Mouse (Mus musculus) MEL (cell line): Measurements from ENCODE around the gene Krt18. TPM values are rescaled to one million over a fixed set of nuclear protein-coding genes. Genes with fewer than 3 reads are reported as not detected.

Experiments used
- DNase-seq: peaks from one replicate; pipeline ENCODE4 v3.0.0; 2011; ENCODE audit warnings: low read depth, low spot score
- H3K27ac ChIP-seq: 2 replicates; pipeline ENCODE4 v1.5.1; 2012; ENCODE audit warnings: low read depth, mild to moderate bottlenecking, control low read depth, low read length, moderate library complexity; ENCODE audit not compliant: control insufficient read depth
- H3K27me3 ChIP-seq, 2 experiments: fragments of 150-350 bp in 1 of 2; sonication (generic) in 1 of 2; 2 replicates each; pipeline ENCODE4 v1.6.1; 2012; ENCODE audit warnings: low read length in 2 of 2, mild to moderate bottlenecking in 2 of 2, improper control_type of control experiment in 1 of 2, moderate library complexity in 1 of 2; ENCODE audit not compliant: insufficient read depth in 2 of 2, control insufficient read depth in 1 of 2
- H3K36me3 ChIP-seq, 2 experiments: 2 replicates each; pipeline ENCODE4 v1.6.1; 2012 to 2014; ENCODE audit warnings: low read length in 2 of 2, improper control_type of control experiment in 1 of 2, inconsistent platforms in 1 of 2, mild to moderate bottlenecking in 1 of 2; ENCODE audit not compliant: insufficient read depth in 2 of 2, control insufficient read depth in 1 of 2
- H3K4me1 ChIP-seq, 2 experiments: fragments of 150-350 bp in 1 of 2; sonication (generic) in 1 of 2; 2 replicates each; pipeline ENCODE4 v1.6.1; 2012; ENCODE audit warnings: low read length in 2 of 2, improper control_type of control experiment in 1 of 2, mild to moderate bottlenecking in 1 of 2; ENCODE audit not compliant: insufficient read depth in 2 of 2, control insufficient read depth in 1 of 2
- H3K4me3 ChIP-seq, 2 experiments: fragments of 150-350 bp in 1 of 2; sonication (generic) in 1 of 2; 2 replicates each; pipeline ENCODE4 v1.5.1; 2012; ENCODE audit warnings: low read depth in 2 of 2, low read length in 2 of 2, mild to moderate bottlenecking in 2 of 2, moderate library complexity in 2 of 2, control low read depth in 1 of 2, improper control_type of control experiment in 1 of 2; ENCODE audit not compliant: control insufficient read depth in 1 of 2, insufficient read depth in 1 of 2
- H3K79me2 ChIP-seq: 2 replicates; pipeline ENCODE4 v1.6.1; 2012; ENCODE audit warnings: mild to moderate bottlenecking, low read length, moderate library complexity; ENCODE audit not compliant: control insufficient read depth, poor library complexity, insufficient read depth
- H3K9ac ChIP-seq: 2 replicates; pipeline ENCODE4 v1.6.1; 2012; ENCODE audit warnings: low read depth, mild to moderate bottlenecking, control low read depth, low read length, moderate library complexity; ENCODE audit not compliant: control insufficient read depth, poor library complexity, severe bottlenecking
- H3K9me3 ChIP-seq: fragments of 150-350 bp; sonication (generic); replicated peaks from 2 replicates; pipeline ENCODE4 v1.6.1; 2012; ENCODE audit warnings: mild to moderate bottlenecking, low read length, improper control_type of control experiment, moderate library complexity; ENCODE audit not compliant: insufficient read depth
- BHLHE40 ChIP-seq: IDR thresholded peaks from 2 replicates; pipeline ENCODE4 v1.6.1; 2012; ENCODE audit warnings: low read depth, mild to moderate bottlenecking, inconsistent platforms, low read length, improper control_type of control experiment, borderline replicate concordance
- CHD1 ChIP-seq: IDR thresholded peaks from 2 replicates; pipeline ENCODE4 v1.6.1; 2012; ENCODE audit warnings: low read depth, mild to moderate bottlenecking, inconsistent platforms, low read length, improper control_type of control experiment
- CHD2 ChIP-seq: IDR thresholded peaks from 2 replicates; pipeline ENCODE4 v1.6.1; 2011; ENCODE audit warnings: low read length, improper control_type of control experiment
- CTCF ChIP-seq, 3 experiments: IDR thresholded peaks in 2 of 3; conservative IDR thresholded peaks in 1 of 3; 2 replicates each; pipeline ENCODE4 v1.5.1; 2011 to 2012; ENCODE audit warnings: low read length in 3 of 3, low read depth in 2 of 3, mild to moderate bottlenecking in 2 of 3, improper control_type of control experiment in 1 of 3, inconsistent platforms in 1 of 3, mixed read lengths in 1 of 3, moderate library complexity in 1 of 3; ENCODE audit not compliant: control insufficient read depth in 1 of 3, insufficient read depth in 1 of 3, poor library complexity in 1 of 3, severe bottlenecking in 1 of 3
- EP300 ChIP-seq, 2 experiments: IDR thresholded peaks; 2 replicates each; pipeline ENCODE4 v1.6.1; 2011; ENCODE audit warnings: improper control_type of control experiment in 2 of 2, low read length in 2 of 2, low read depth in 1 of 2, mild to moderate bottlenecking in 1 of 2
- GABPA ChIP-seq: IDR thresholded peaks from 2 replicates; pipeline ENCODE4 v1.6.1; 2012; ENCODE audit warnings: low read depth, mild to moderate bottlenecking, inconsistent platforms, low read length, improper control_type of control experiment, moderate library complexity
- HCFC1 ChIP-seq: IDR thresholded peaks from 2 replicates; pipeline ENCODE4 v1.6.1; 2012; ENCODE audit warnings: low read depth, mild to moderate bottlenecking, inconsistent platforms, low read length, improper control_type of control experiment, moderate library complexity
- JUND ChIP-seq: IDR thresholded peaks from 2 replicates; pipeline ENCODE4 v1.6.1; 2011; ENCODE audit warnings: low read depth, mild to moderate bottlenecking, improper control_type of control experiment, low read length
- KAT2A ChIP-seq: conservative IDR thresholded peaks from 2 replicates; pipeline ENCODE4 v1.6.1; 2012; ENCODE audit warnings: low read depth, low read length, improper control_type of control experiment, inconsistent platforms
- MAFK ChIP-seq: IDR thresholded peaks from 2 replicates; pipeline ENCODE4 v1.6.1; 2011; ENCODE audit warnings: low read depth, mild to moderate bottlenecking, low read length, improper control_type of control experiment, borderline replicate concordance
- MAX ChIP-seq: IDR thresholded peaks from 2 replicates; pipeline ENCODE4 v1.6.1; 2011; ENCODE audit warnings: low read length, improper control_type of control experiment
- MAZ ChIP-seq: IDR thresholded peaks from 2 replicates; pipeline ENCODE4 v1.6.1; 2012; ENCODE audit warnings: low read depth, mild to moderate bottlenecking, inconsistent platforms, low read length, improper control_type of control experiment
- MXI1 ChIP-seq: IDR thresholded peaks from 2 replicates; pipeline ENCODE4 v1.6.1; 2011; ENCODE audit warnings: mild to moderate bottlenecking, low read depth, low read length, improper control_type of control experiment
- MYC ChIP-seq: IDR thresholded peaks from 2 replicates; pipeline ENCODE4 v1.6.1; 2011; ENCODE audit warnings: low read depth, mild to moderate bottlenecking, low read length, improper control_type of control experiment, moderate library complexity
- NRF1 ChIP-seq: IDR thresholded peaks from 2 replicates; pipeline ENCODE4 v1.6.1; 2014; ENCODE audit warnings: low read depth, mild to moderate bottlenecking, inconsistent platforms, low read length, improper control_type of control experiment, moderate library complexity; ENCODE audit not compliant: poor library complexity, insufficient read depth, severe bottlenecking
- POLR2A ChIP-seq, 2 experiments: IDR thresholded peaks; 2 replicates each; pipeline ENCODE4 v1.6.1; 2011 to 2012; ENCODE audit warnings: low read length in 2 of 2, mild to moderate bottlenecking in 2 of 2, control low read depth in 1 of 2, improper control_type of control experiment in 1 of 2, low read depth in 1 of 2, moderate library complexity in 1 of 2; ENCODE audit not compliant: control insufficient read depth in 1 of 2, insufficient read depth in 1 of 2, poor library complexity in 1 of 2
- POLR2AphosphoS2 ChIP-seq: IDR thresholded peaks from 2 replicates; pipeline ENCODE4 v1.6.1; 2011; ENCODE audit warnings: low read length, improper control_type of control experiment
- POLR2AphosphoS5 ChIP-seq: IDR thresholded peaks from 2 replicates; pipeline ENCODE4 v1.6.1; 2012; ENCODE audit warnings: low read depth, borderline replicate concordance, mild to moderate bottlenecking, inconsistent platforms, low read length, moderate library complexity, mixed read lengths
- RAD21 ChIP-seq: IDR thresholded peaks from 2 replicates; pipeline ENCODE4 v1.6.1; 2011; ENCODE audit warnings: mild to moderate bottlenecking, low read depth, low read length, improper control_type of control experiment
- RCOR1 ChIP-seq: IDR thresholded peaks from 2 replicates; pipeline ENCODE4 v1.6.1; 2012; ENCODE audit warnings: low read depth, mild to moderate bottlenecking, inconsistent platforms, low read length, improper control_type of control experiment
- SIN3A ChIP-seq: IDR thresholded peaks from 2 replicates; pipeline ENCODE4 v1.6.1; 2012; ENCODE audit warnings: low read length, improper control_type of control experiment, inconsistent platforms
- TBP ChIP-seq: IDR thresholded peaks from 2 replicates; pipeline ENCODE4 v1.8.0; 2011; ENCODE audit warnings: low read depth, low read length, improper control_type of control experiment
- TCF12 ChIP-seq: IDR thresholded peaks from 2 replicates; pipeline ENCODE4 v1.6.1; 2014; ENCODE audit warnings: low read depth, mild to moderate bottlenecking, inconsistent platforms, low read length, improper control_type of control experiment, moderate library complexity
- UBTF ChIP-seq: IDR thresholded peaks from 2 replicates; pipeline ENCODE4 v1.6.1; 2012; ENCODE audit warnings: low read depth, mild to moderate bottlenecking, inconsistent platforms, low read length, improper control_type of control experiment, moderate library complexity, borderline replicate concordance; ENCODE audit not compliant: insufficient read depth
- USF1 ChIP-seq: IDR thresholded peaks from 2 replicates; pipeline ENCODE4 v1.6.1; 2014; ENCODE audit warnings: low read depth, mild to moderate bottlenecking, inconsistent platforms, low read length, improper control_type of control experiment, moderate library complexity
- USF2 ChIP-seq, 2 experiments: IDR thresholded peaks; 2 replicates each; pipeline ENCODE4 v1.6.1; 2011 to 2012; ENCODE audit warnings: improper control_type of control experiment in 2 of 2, low read length in 2 of 2, borderline replicate concordance in 1 of 2, inconsistent platforms in 1 of 2, low read depth in 1 of 2, mild to moderate bottlenecking in 1 of 2; ENCODE audit not compliant: insufficient read depth in 1 of 2
- ZKSCAN1 ChIP-seq: IDR thresholded peaks from 2 replicates; pipeline ENCODE4 v1.6.1; 2012; ENCODE audit warnings: low read depth, mild to moderate bottlenecking, inconsistent platforms, low read length, improper control_type of control experiment, moderate library complexity
- ZMIZ1 ChIP-seq: IDR thresholded peaks from 2 replicates; pipeline ENCODE4 v1.6.1; 2012; ENCODE audit warnings: low read depth, mild to moderate bottlenecking, inconsistent platforms, low read length, improper control_type of control experiment, moderate library complexity
- polyA plus RNA-seq, 2 experiments: library from polyadenylated mRNA; stranded (reverse) in 1 of 2; unstranded in 1 of 2; fragments of >175 nt in 1 of 2; fragments of >200 nt in 1 of 2; gene quantifications; 2 replicates each; pipeline versions ENCODE4 v1.2.1 to v1.2.4; 2012; ENCODE audit warnings: low replicate concordance in 2 of 2, low read depth in 1 of 2; ENCODE audit not compliant: insufficient read length in 2 of 2, insufficient read depth in 1 of 2, missing spikeins in 1 of 2
- total RNA-seq: library from RNA; depleted of rRNA; stranded (reverse); fragments of 300-350 nt; gene quantifications from 2 replicates; pipeline ENCODE4 v1.2.3, GENCODE M21; 2012

Krt18 gene
- total and polyA plus RNA-seq, 3 experiments: 0.08 TPM; not detected in 2

DNA sequence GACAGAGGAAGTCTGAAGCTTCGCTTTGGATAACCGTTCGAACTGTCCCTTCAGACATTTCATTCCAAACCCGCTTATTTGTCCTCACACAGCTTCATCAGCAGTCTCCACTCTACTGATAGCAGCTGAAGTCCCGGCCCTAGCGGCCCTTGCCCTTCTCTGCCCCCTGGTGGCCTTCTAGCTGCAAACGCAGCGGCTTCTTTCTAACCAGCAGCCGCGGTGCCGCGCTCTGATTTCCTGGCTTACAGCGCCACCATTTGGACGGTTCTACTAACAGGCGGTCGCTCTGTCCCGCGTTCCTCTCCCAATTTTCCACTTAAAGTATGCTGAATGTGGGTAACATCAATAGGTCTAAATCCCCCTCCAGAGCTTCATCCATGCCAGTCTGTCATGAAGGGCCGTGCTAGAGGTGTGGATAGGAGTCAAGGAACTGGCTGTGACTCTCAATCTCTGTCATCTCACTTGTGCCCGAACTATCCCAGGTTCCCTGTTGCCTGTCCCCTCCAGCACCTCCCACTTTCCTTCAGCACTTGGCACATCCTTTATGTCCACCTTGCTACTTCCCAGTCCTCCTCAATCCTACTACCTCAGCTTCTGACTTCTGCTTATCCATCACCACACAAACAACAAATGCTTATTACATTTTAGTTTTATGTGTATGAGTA is 37.8 kb downstream of the Krt18 start (continued):
- no peak for TF ChIP-seq NRF1
- peak; percentile 80; the same call in 1 of the 2 replicates for TF ChIP-seq SIN3A
- TF ChIP-seq USF2 (IDR thresholded peaks at IDR 0.05; ENCODE audit: borderline replicate concordance in 1 of 2, insufficient read depth in 1 of 2, low read depth in 1 of 2, low read length in 2 of 2): no peak
- no peak for TF ChIP-seq GABPA
- TF ChIP-seq MAFK: no peak
- TF ChIP-seq BHLHE40: no peak; the same call in 1 of the 2 replicates
- no peak for TF ChIP-seq UBTF
- TF ChIP-seq CTCF (IDR thresholded peaks at IDR 0.05 in 2 of 3, conservative IDR thresholded peaks at IDR 0.05 in 1 of 3; ENCODE audit: control insufficient read depth in 1 of 3, insufficient read depth in 1 of 3, low read depth in 2 of 3, low read length in 3 of 3, poor library complexity in 1 of 3, severe bottlenecking in 1 of 3): peak in 2 of 3 experiments; percentile 97 to 100; a peak in 5 of 6 replicates
- peak; percentile 38; the same call in 1 of the 2 replicates for TF ChIP-seq TCF12
- no peak for TF ChIP-seq EP300 (IDR thresholded peaks at IDR 0.05; ENCODE audit: low read depth in 1 of 2, low read length in 2 of 2)
- peak; percentile 50 for TF ChIP-seq HCFC1
- no peak for TF ChIP-seq MYC

GRCm38 (mm10) chr15:102070476-102071467 is 42.8 kb downstream of the Krt18 start:
- Histone ChIP-seq H3K4me3 (peak overlapping the region; percentile 57 to 72), H3K27ac (peak overlapping the region; percentile 89), H3K4me1 (peaks cover 8 to 25% of the 10 kb centered on the region in 2 experiments), H3K9me3 (no peaks in the 10 kb centered on the region), H3K79me2 (peaks cover 26% of the 10 kb centered on the region), H3K27me3 (peaks cover 0 to 1% of the 10 kb centered on the region in 2 experiments; a peak in 1 of 4 replicates), H3K36me3 (peaks cover 5 to 27% of the 10 kb centered on the region in 2 experiments; a peak in 3 of 4 replicates), H3K9ac (peak overlapping the region; percentile 71)
- peak; percentile 93 for DNase-seq
- no peak for TF ChIP-seq EP300 (IDR thresholded peaks at IDR 0.05; ENCODE audit: low read depth in 1 of 2, low read length in 2 of 2)
- TF ChIP-seq MAFK: no peak
- TF ChIP-seq KAT2A: no peak
- TF ChIP-seq MYC: peak; percentile 30; the same call in 1 of the 2 replicates
- TF ChIP-seq HCFC1: peak; percentile 69
- TF ChIP-seq GABPA: no peak
- peak; percentile 11; the same call in 1 of the 2 replicates for TF ChIP-seq NRF1
- TF ChIP-seq MXI1: peak; percentile 28
- no peak for TF ChIP-seq POLR2AphosphoS5
- TF ChIP-seq MAZ: no peak
- no peak for TF ChIP-seq USF2 (IDR thresholded peaks at IDR 0.05; ENCODE audit: borderline replicate concordance in 1 of 2, insufficient read depth in 1 of 2, low read depth in 1 of 2, low read length in 2 of 2)
- TF ChIP-seq SIN3A: peak; percentile 81
- peak; percentile 51 to 95; a peak in 3 of 4 replicates for TF ChIP-seq POLR2A (IDR thresholded peaks at IDR 0.05; ENCODE audit: control insufficient read depth in 1 of 2, insufficient read depth in 1 of 2, low read depth in 1 of 2, low read length in 2 of 2, poor library complexity in 1 of 2)
- TF ChIP-seq ZMIZ1: peak; percentile 93
- peak; percentile 94 for TF ChIP-seq TBP
- TF ChIP-seq POLR2AphosphoS2: peak; percentile 90
- TF ChIP-seq MAX: peak; percentile 64
- no peak for TF ChIP-seq USF1
- TF ChIP-seq UBTF: no peak
- no peak for TF ChIP-seq RCOR1
- TF ChIP-seq ZKSCAN1: no peak
- no peak; the same call in 1 of the 2 replicates for TF ChIP-seq CHD2
- 0 out of 2 replicates have a peak, but pooled peaks have one; percentile 77 for TF ChIP-seq CHD1
- TF ChIP-seq JUND: no peak
- TF ChIP-seq RAD21: no peak
- TF ChIP-seq TCF12: peak; percentile 69; the same call in 1 of the 2 replicates
